Mouse (Mus musculus) heart, postnatal 10 days (tissue): ENCODE measurements around the gene Kctd21. TPM values are rescaled to one million over a fixed set of nuclear protein-coding genes. Genes with fewer than 3 reads are reported as not detected.

ENCODE experiments used
- DNase-seq, 2 experiments: peaks; one replicate each; pipeline ENCODE4 v3.0.0; 2021
- intact Hi-C: fragments of 180-260 bp; cut with DNase I; formaldehyde crosslinking; loops from one replicate; pipeline ENCODE4 v1.15.1; 2025
- total RNA-seq, 2 experiments: library from RNA; stranded (reverse); gene quantifications; 2 replicates each; pipeline ENCODE4 v1.2.3; 2021

The Kctd21 gene
- total RNA-seq, 2 experiments from 2014 or later: 1.4 to 2.7 TPM

GRCm38 (mm10) chr7:97315656-97316055 lies 16.5 kb upstream of the Kctd21 start:
- intact Hi-C loops: no loop called here

GRCm38 (mm10) chr7:97317706-97318105 lies 14.4 kb upstream of the Kctd21 start:
- intact Hi-C loops: no loop called here
- no peak for DNase-seq

More at GRCm38 (mm10) chr7:97315656-97316055, 16.5 kb upstream of the Kctd21 start:
- DNase-seq: no peak

GRCm38 (mm10) chr7:97324342-97324741 lies 7.8 kb upstream of the Kctd21 start:
- no peak for DNase-seq
- intact Hi-C loops: no loop called here

GRCm38 (mm10) chr7:97325156-97325985 lies 6.8 kb upstream of the Kctd21 start:
- intact Hi-C loops: no loop called here
- DNase-seq: no peak

- no peak for DNase-seq
- intact Hi-C loops: no loop called here
Observed at GRCm38 (mm10) chr7:97327376-97327775, 4.8 kb upstream of the Kctd21 start.

- no peak for DNase-seq
- intact Hi-C loops: no loop called here
Observed at GRCm38 (mm10) chr7:97328891-97329588, 3.1 kb upstream of the Kctd21 start.

GRCm38 (mm10) chr7:97329676-97330075 lies 2.5 kb upstream of the Kctd21 start:
- no peak for DNase-seq
- intact Hi-C loops: no loop called here

GRCm38 (mm10) chr7:97330931-97331645 lies 1.0 kb upstream of the Kctd21 start:
- no peak for DNase-seq
- intact Hi-C loops: no loop called here

- intact Hi-C loops: loop anchor here (2.0 kb wide), 1 partner anchor 38 kb away; the partner anchor contains the start of gene Alg8
- no peak for DNase-seq
Observed at GRCm38 (mm10) chr7:97332667-97333041, 527 bp downstream of the Kctd21 start.

- intact Hi-C loops: loop anchor here (2.0 kb wide), 1 partner anchor 37 kb away; the partner anchor contains the start of gene Alg8
- DNase-seq: no peak
Observed at GRCm38 (mm10) chr7:97333113-97333898, 1.2 kb downstream of the Kctd21 start.

GRCm38 (mm10) chr7:97334406-97334805 lies 2.3 kb downstream of the Kctd21 start:
- intact Hi-C loops: no loop called here
- DNase-seq: no peak

GRCm38 (mm10) chr7:97336678-97337077 lies 4.6 kb downstream of the Kctd21 start:
- DNase-seq: no peak
- intact Hi-C loops: no loop called here

- intact Hi-C loops: no loop called here
- DNase-seq: no peak
Observed at GRCm38 (mm10) chr7:97338593-97338992, 6.5 kb downstream of the Kctd21 start.

GRCm38 (mm10) chr7:97339623-97340022 lies 7.5 kb downstream of the Kctd21 start:
- intact Hi-C loops: no loop called here
- no peak for DNase-seq

GRCm38 (mm10) chr7:97340907-97341849 lies 9.1 kb downstream of the Kctd21 start:
- peak in 1 of 2 experiments; percentile 26 for DNase-seq
- intact Hi-C loops: no loop called here

- DNase-seq: peak in 1 of 2 experiments; percentile 10
- intact Hi-C loops: no loop called here
Observed at GRCm38 (mm10) chr7:97342961-97343360, 10.8 kb downstream of the Kctd21 start.

GRCm38 (mm10) chr7:97344655-97345054 lies 12.5 kb downstream of the Kctd21 start:
- intact Hi-C loops: no loop called here
- peak in 1 of 2 experiments; percentile 15 for DNase-seq

GRCm38 (mm10) chr7:97345229-97345871 lies 13.2 kb downstream of the Kctd21 start:
- intact Hi-C loops: no loop called here

More at GRCm38 (mm10) chr7:97345229-97345871, 13.2 kb downstream of the Kctd21 start:
- DNase-seq: peak; percentile 51 to 52
